Mouse (Mus musculus): ENCODE results near the gene Trim40. TPM values are rescaled to one million over a fixed set of nuclear protein-coding genes. Genes with fewer than 3 reads are reported as not detected.
A peak's percentile ranks its signal among the peaks of the same experiment; 100 is the strongest.

The Trim40 gene
- polyA plus RNA-seq, 1 experiment from 2014 or later = not detected

DNA sequence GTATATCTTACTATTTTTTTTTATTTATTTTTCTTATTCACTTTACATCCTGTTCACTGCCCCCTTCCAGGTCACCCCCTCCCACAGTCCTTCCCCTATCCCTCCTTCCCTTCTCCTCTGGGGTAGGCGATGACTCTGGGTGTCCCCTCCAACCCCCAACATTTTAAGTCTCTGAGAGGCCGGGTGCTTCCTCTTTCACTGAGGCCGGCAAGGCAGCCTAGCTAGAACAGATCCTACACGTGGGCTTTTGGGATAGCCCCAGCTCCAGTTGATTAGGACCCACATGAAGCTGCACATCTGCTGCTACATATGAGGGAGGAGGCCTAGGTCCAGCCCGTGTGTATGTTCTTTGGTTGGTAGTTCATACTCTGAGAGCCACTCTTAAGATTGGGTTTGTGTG lies 50.9 kb downstream of the Trim40 start:
- H3K27ac ChIP-seq (ENCODE audit: low read length) = no peak overlapping the region
- H3K4me1 ChIP-seq (ENCODE audit: control insufficient read depth, insufficient read depth, low read length) = peaks cover 11% of the 10 kb centered on the region
- no peaks in the 10 kb centered on the region; the same call in 1 of the 2 replicates for H3K36me3 ChIP-seq (ENCODE audit: control insufficient read depth, insufficient read depth, low read length)
- no peaks in the 10 kb centered on the region for H3K27me3 ChIP-seq (ENCODE audit: control insufficient read depth, insufficient read depth, low read depth, low read length)
- H3K4me2 ChIP-seq (ENCODE audit: low read length) = no peak overlapping the region
- no peaks in the 10 kb centered on the region for H3K9me3 ChIP-seq (replicated peaks; ENCODE audit: control insufficient read depth, low read length, poor library complexity, severe bottlenecking)
- 83% methylated on average over 5 of the region's 5 CpGs for WGBS
- H3K9ac ChIP-seq (ENCODE audit: low read depth, low read length) = no peak overlapping the region
- H3K4me3 ChIP-seq (ENCODE audit: low read depth, low read length) = no peak overlapping the region
- ATAC-seq = no peak

DNA sequence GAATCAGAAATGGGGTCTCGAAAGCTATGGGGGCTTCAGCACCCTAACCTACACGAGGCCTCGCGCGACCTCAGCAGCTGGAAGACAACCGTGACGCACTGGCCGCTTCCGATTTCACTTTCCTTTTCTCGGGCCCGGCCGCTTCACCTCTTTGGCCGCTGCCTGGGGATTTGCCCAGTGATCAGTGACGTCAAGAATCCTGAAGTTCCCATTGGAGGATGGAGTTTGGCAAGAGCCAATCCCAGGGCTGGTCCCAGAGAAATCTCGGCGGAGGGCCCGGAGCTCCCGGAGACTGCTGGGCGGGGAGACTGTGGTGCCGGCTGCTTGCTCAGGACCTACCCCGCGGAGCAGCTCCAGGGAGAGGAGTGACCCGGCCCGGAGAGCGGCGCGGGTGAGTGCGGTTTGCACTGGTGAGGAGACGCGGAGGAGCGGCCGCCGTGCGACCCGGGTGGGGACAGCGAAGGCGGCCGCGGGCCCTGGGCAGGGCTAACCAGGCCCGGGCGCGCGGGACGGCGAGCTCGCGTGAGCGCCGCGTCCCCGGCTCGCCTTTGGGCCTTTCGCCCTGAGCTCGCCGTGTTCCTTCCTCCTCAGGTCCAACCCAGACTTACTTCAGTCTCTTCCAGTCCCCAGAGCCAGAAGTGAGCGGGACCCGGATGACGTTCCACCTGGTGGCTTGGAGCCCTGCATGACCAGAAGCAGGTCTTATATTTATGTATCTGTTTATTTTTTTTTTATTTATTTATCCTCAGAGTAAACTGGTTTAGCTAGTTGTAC lies 52.9 kb downstream of the Trim40 start, which contains the start of gene Trim26:
Gene Trim26 (plus strand): TSS at position 261 of the 774 bp plus-strand sequence.
- peak within 1 kb of the TSS; percentile 62 for H3K4me3 ChIP-seq (ENCODE audit: low read depth, low read length)
- peak within 1 kb of the TSS; percentile 83 for H3K27ac ChIP-seq (ENCODE audit: low read length)
- no peaks in the 10 kb centered on the region; the same call in 1 of the 2 replicates for H3K36me3 ChIP-seq (ENCODE audit: control insufficient read depth, insufficient read depth, low read length)
- under 1% methylated on average over 55 of the region's 58 CpGs for WGBS
- no peaks in the 10 kb centered on the region for H3K27me3 ChIP-seq (ENCODE audit: control insufficient read depth, insufficient read depth, low read depth, low read length)
- H3K9ac ChIP-seq (ENCODE audit: low read depth, low read length) = peak within 1 kb of the TSS; percentile 67
- ATAC-seq = peak; percentile 99
- H3K9me3 ChIP-seq (replicated peaks; ENCODE audit: control insufficient read depth, low read length, poor library complexity, severe bottlenecking) = no peaks in the 10 kb centered on the region
- H3K4me2 ChIP-seq (ENCODE audit: low read length) = peak within 1 kb of the TSS; percentile 69
- peaks cover 11% of the 10 kb centered on the region for H3K4me1 ChIP-seq (ENCODE audit: control insufficient read depth, insufficient read depth, low read length)

DNA sequence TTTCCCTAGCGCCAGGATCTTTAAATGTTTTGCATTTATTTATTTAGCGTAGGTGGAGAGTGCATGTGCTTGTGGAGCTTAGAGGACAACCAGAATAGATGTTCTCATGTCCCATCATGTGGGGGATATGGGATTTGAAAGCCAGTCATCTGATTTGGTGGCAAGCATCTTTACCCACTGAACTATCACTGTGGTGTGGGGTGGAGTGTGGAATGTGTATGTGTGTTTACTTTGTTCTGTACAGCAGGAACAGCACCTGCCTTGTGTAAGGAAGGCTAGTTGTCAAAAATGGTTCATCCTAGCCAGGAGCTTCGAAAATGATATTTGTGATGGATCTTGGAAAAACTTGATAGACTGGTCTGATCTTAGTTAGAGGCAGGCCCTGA lies 53.5 kb downstream of the Trim40 start:
- H3K4me1 ChIP-seq (ENCODE audit: control insufficient read depth, insufficient read depth, low read length) = peaks cover 11% of the 10 kb centered on the region
- 12% methylated on average over 3 of the region's 3 CpGs for WGBS
- peak overlapping the region; percentile 83 for H3K27ac ChIP-seq (ENCODE audit: low read length)
- H3K4me2 ChIP-seq (ENCODE audit: low read length) = peak overlapping the region; percentile 69
- H3K9me3 ChIP-seq (replicated peaks; ENCODE audit: control insufficient read depth, low read length, poor library complexity, severe bottlenecking) = no peaks in the 10 kb centered on the region
- ATAC-seq = peak; percentile 59
- H3K27me3 ChIP-seq (ENCODE audit: control insufficient read depth, insufficient read depth, low read depth, low read length) = no peaks in the 10 kb centered on the region
- H3K36me3 ChIP-seq (ENCODE audit: control insufficient read depth, insufficient read depth, low read length) = no peaks in the 10 kb centered on the region
- H3K9ac ChIP-seq (ENCODE audit: low read depth, low read length) = peak overlapping the region; percentile 57; the same call in 1 of the 2 replicates
- H3K4me3 ChIP-seq (ENCODE audit: low read depth, low read length) = peak overlapping the region; percentile 62

DNA sequence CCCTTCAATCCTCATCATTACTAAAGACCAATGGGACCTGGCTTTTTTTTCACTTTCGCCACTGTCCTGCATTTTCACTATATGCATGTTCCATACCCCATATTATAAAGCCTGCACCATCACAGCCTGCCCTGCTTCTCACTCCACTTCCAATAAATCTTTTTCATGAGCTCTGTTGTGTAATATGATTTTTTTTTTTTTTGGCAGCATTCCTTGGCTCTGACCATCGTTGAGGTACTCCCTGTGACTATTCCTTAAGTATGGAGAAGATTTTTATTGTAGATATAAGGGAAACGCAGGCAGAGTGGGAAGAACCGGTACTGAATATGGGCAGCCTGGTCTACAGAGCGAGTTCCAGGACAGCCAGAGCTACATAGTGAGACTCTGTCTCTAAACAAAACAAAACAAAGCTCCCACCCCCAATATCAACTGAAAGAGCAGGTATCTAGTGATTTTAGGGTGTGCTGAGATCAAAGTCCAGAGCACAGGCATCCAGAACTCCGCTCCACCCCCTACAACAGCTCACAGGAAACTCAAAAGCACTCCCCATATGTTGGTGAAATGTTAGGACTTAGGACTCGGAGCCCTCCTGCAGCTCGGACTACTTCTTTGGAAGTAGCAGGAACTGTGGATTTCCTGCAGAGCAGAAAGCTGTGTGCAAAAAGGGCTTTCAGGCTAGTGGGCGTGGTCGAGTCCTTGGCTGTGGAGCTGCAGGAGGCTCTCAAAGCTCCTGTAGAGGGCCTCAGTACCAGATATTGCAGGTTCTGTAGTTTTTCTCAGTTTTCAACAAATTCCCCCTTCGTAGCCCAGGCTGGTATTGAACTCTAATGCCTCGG lies 54.1 kb downstream of the Trim40 start:
- H3K4me1 ChIP-seq (ENCODE audit: control insufficient read depth, insufficient read depth, low read length) = peaks cover 11% of the 10 kb centered on the region
- no peak overlapping the region for H3K9ac ChIP-seq (ENCODE audit: low read depth, low read length)
- ATAC-seq = peak; percentile 2; the same call in 1 of the 2 replicates
- peak overlapping the region; percentile 69 for H3K4me2 ChIP-seq (ENCODE audit: low read length)
- WGBS = 38% methylated on average over 12 of the region's 12 CpGs
- no peak overlapping the region for H3K27ac ChIP-seq (ENCODE audit: low read length)
- H3K27me3 ChIP-seq (ENCODE audit: control insufficient read depth, insufficient read depth, low read depth, low read length) = no peaks in the 10 kb centered on the region
- no peaks in the 10 kb centered on the region for H3K36me3 ChIP-seq (ENCODE audit: control insufficient read depth, insufficient read depth, low read length)
- H3K9me3 ChIP-seq (replicated peaks; ENCODE audit: control insufficient read depth, low read length, poor library complexity, severe bottlenecking) = no peaks in the 10 kb centered on the region
- no peak overlapping the region for H3K4me3 ChIP-seq (ENCODE audit: low read depth, low read length)

DNA sequence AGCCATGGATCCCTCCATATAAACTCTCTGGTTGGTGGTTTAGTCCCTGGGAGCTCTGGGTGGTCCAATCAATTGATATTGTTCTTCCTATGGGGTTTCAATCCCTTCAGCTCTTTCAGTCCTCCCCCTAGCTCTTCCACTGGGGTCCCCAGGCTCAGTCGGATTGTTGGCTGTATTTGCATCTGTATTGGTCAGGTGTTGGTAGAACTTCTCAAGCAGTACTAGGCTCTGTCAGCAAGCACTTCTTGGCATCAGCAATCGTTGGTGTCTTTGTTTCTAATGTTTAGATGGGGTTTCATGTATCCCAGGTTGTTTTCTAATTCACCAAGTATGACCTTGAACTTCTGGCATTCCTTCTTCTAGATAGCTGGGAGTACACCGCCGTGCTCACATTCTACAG lies 57.2 kb downstream of the Trim40 start:
- H3K4me1 ChIP-seq (ENCODE audit: control insufficient read depth, insufficient read depth, low read length) = peaks cover 6% of the 10 kb centered on the region
- H3K4me3 ChIP-seq (ENCODE audit: low read depth, low read length) = no peak overlapping the region
- ATAC-seq = no peak
- no peaks in the 10 kb centered on the region for H3K36me3 ChIP-seq (ENCODE audit: control insufficient read depth, insufficient read depth, low read length)
- H3K9me3 ChIP-seq (replicated peaks; ENCODE audit: control insufficient read depth, low read length, poor library complexity, severe bottlenecking) = no peaks in the 10 kb centered on the region
- no peak overlapping the region for H3K4me2 ChIP-seq (ENCODE audit: low read length)
- H3K27me3 ChIP-seq (ENCODE audit: control insufficient read depth, insufficient read depth, low read depth, low read length) = no peaks in the 10 kb centered on the region
- no peak overlapping the region for H3K9ac ChIP-seq (ENCODE audit: low read depth, low read length)
- WGBS = 60% methylated on average over 4 of the region's 4 CpGs
- no peak overlapping the region for H3K27ac ChIP-seq (ENCODE audit: low read length)

Other genes starting within 250 kb of the Trim40 start
- gene H2-M9, start 247.5 kb downstream of the Trim40 start, polyA plus RNA-seq (2015; fragmentation: Nextera tagmentation; extraction: Ambion mirVana) = not detected in 2 replicates
- gene H2-M1, start 217.9 kb downstream of the Trim40 start, polyA plus RNA-seq (2015; fragmentation: Nextera tagmentation; extraction: Ambion mirVana) = not detected in 2 replicates
- gene H2-M10.5, start 117.2 kb downstream of the Trim40 start, polyA plus RNA-seq (2015; fragmentation: Nextera tagmentation; extraction: Ambion mirVana) = not detected in 2 replicates
- not detected in 2 replicates for gene H2-M10.6, start 78.0 kb downstream of the Trim40 start, polyA plus RNA-seq (2015; fragmentation: Nextera tagmentation; extraction: Ambion mirVana)
- 44.5 and 48.0 TPM in 2 replicates for gene Trim26, start 53.0 kb downstream of the Trim40 start, polyA plus RNA-seq (2015; fragmentation: Nextera tagmentation; extraction: Ambion mirVana)
- gene Trim15, start 22.9 kb downstream of the Trim40 start, polyA plus RNA-seq (2015; fragmentation: Nextera tagmentation; extraction: Ambion mirVana) = 0.53 and 0.89 TPM in 2 replicates
- gene Trim10, start 20.5 kb downstream of the Trim40 start, polyA plus RNA-seq (2015; fragmentation: Nextera tagmentation; extraction: Ambion mirVana) = 0.70 and 1.0 TPM in 2 replicates
- gene Trim31, start 8.0 kb upstream of the Trim40 start, polyA plus RNA-seq (2015; fragmentation: Nextera tagmentation; extraction: Ambion mirVana) = not detected in 2 replicates
- 1.7 and 2.0 TPM in 2 replicates for gene Rnf39, start 52.8 kb upstream of the Trim40 start, polyA plus RNA-seq (2015; fragmentation: Nextera tagmentation; extraction: Ambion mirVana)
- 158 and 166 TPM in 2 replicates for gene Ppp1r11, start 61.6 kb upstream of the Trim40 start, polyA plus RNA-seq (2015; fragmentation: Nextera tagmentation; extraction: Ambion mirVana)
- 47.3 and 52.3 TPM in 2 replicates for gene Znrd1, start 68.4 kb upstream of the Trim40 start, polyA plus RNA-seq (2015; fragmentation: Nextera tagmentation; extraction: Ambion mirVana)
- gene Znrd1as, start 68.5 kb upstream of the Trim40 start, polyA plus RNA-seq (2015; fragmentation: Nextera tagmentation; extraction: Ambion mirVana) = 4.7 and 6.5 TPM in 2 replicates
- 0.42 and 0.44 TPM in 2 replicates for gene 2410137M14Rik, start 91.1 kb upstream of the Trim40 start, polyA plus RNA-seq (2015; fragmentation: Nextera tagmentation; extraction: Ambion mirVana)
- gene H2-M5, start 99.4 kb upstream of the Trim40 start, polyA plus RNA-seq (2015; fragmentation: Nextera tagmentation; extraction: Ambion mirVana) = 2.9 and 3.4 TPM in 2 replicates
- gene Zfp57, start 111.0 kb upstream of the Trim40 start, polyA plus RNA-seq (2015; fragmentation: Nextera tagmentation; extraction: Ambion mirVana) = 280 and 312 TPM in 2 replicates
- gene Mog, start 133.3 kb upstream of the Trim40 start, polyA plus RNA-seq (2015; fragmentation: Nextera tagmentation; extraction: Ambion mirVana) = 2.0 and 3.2 TPM in 2 replicates
- 81.7 and 94.9 TPM in 2 replicates for gene Gabbr1, start 155.8 kb upstream of the Trim40 start, polyA plus RNA-seq (2015; fragmentation: Nextera tagmentation; extraction: Ambion mirVana)
- not detected in 2 replicates for gene Olfr90, start 198.4 kb upstream of the Trim40 start, polyA plus RNA-seq (2015; fragmentation: Nextera tagmentation; extraction: Ambion mirVana)
- not detected in 2 replicates for gene Olfr91, start 208.2 kb upstream of the Trim40 start, polyA plus RNA-seq (2015; fragmentation: Nextera tagmentation; extraction: Ambion mirVana)
- gene Olfr92, start 230.0 kb upstream of the Trim40 start, polyA plus RNA-seq (2015; fragmentation: Nextera tagmentation; extraction: Ambion mirVana) = not detected in 2 replicates

Data from midbrain, embryonic 16.5 days (tissue).